Mouse (Mus musculus) liver, postnatal 0 days (tissue): Measurements from ENCODE around the gene Ostc. TPM values are rescaled to one million over a fixed set of nuclear protein-coding genes. Genes with fewer than 3 reads are reported as not detected.

Experiments used
- ATAC-seq: fragments of 200-750 bp; cut with Nextera tagmentation; 2 replicates; pipeline ENCODE4 v1.8.0; 2017; ENCODE audit warnings: mild to moderate bottlenecking, moderate library complexity
- DNase-seq: peaks from one replicate; pipeline ENCODE4 v3.0.0-alpha.2; 2016
- H3K27ac ChIP-seq: fragments of 300-500 bp; sonication (generic); 2 replicates; pipeline ENCODE4 v1.5.1; 2014; ENCODE audit warnings: antibody characterized with exemption, moderate library complexity, mild to moderate bottlenecking, low read depth
- H3K27me3 ChIP-seq: fragments of 300-500 bp; sonication (generic); 2 replicates; pipeline ENCODE4 v1.6.1; 2014; ENCODE audit warnings: low read length, control low read depth, mixed read lengths; ENCODE audit not compliant: insufficient read depth
- H3K36me3 ChIP-seq: fragments of 300-500 bp; sonication (generic); replicated peaks from 2 replicates; pipeline ENCODE4 v1.6.1; 2014; ENCODE audit warnings: mild to moderate bottlenecking, control low read depth, low read length, moderate library complexity, mixed read lengths; ENCODE audit not compliant: insufficient read depth
- H3K4me1 ChIP-seq: fragments of 300-500 bp; sonication (generic); 2 replicates; pipeline ENCODE4 v1.6.1; 2014; ENCODE audit warnings: antibody characterized with exemption, mild to moderate bottlenecking, control low read depth; ENCODE audit not compliant: insufficient read depth
- H3K4me2 ChIP-seq: fragments of 300-500 bp; sonication (generic); 2 replicates; pipeline ENCODE4 v1.6.1; 2014; ENCODE audit warnings: low read depth, mild to moderate bottlenecking, low read length, moderate library complexity, mixed read lengths
- H3K4me3 ChIP-seq: fragments of 300-500 bp; sonication (generic); 2 replicates; pipeline ENCODE4 v1.5.1; 2014; ENCODE audit warnings: low read depth, low read length
- H3K9ac ChIP-seq: fragments of 300-500 bp; sonication (generic); replicated peaks from 2 replicates; pipeline ENCODE4 v1.6.1; 2014; ENCODE audit warnings: mild to moderate bottlenecking, moderate library complexity
- H3K9me3 ChIP-seq: fragments of 300-500 bp; sonication (generic); 2 replicates; pipeline ENCODE4 v1.6.1; 2016; ENCODE audit warnings: mild to moderate bottlenecking, control low read depth, low read length, mixed read lengths
- CTCF ChIP-seq: sonication (generic); IDR thresholded peaks from 2 replicates; pipeline ENCODE4 v1.5.1; 2016; ENCODE audit warnings: antibody characterized with exemption, low read depth
- EP300 ChIP-seq: IDR thresholded peaks from 2 replicates; pipeline ENCODE4 v1.6.1; 2016; ENCODE audit warnings: antibody characterized with exemption, low read depth, mild to moderate bottlenecking
- WGBS: fragments of 180-500 bp; shearing (Covaris S2); extraction: QIAGEN DNeasy Blood & Tissue Kit; methylation state at CpG from one replicate; pipeline ENCODE4 v1.1.7; 2014; ENCODE audit not compliant: insufficient replicate concordance; 5-methylcytosine and 5-hydroxymethylcytosine counted together
- polyA plus RNA-seq: library from polyadenylated mRNA; unstranded; fragments of >200 nt; fragmentation: Nextera tagmentation; extraction: Ambion mirVana; gene quantifications from 2 replicates; pipeline ENCODE4 v1.2.1, GENCODE M21; 2015

Ostc gene
- polyA plus RNA-seq: 171 and 178 TPM in 2 replicates

DNA sequence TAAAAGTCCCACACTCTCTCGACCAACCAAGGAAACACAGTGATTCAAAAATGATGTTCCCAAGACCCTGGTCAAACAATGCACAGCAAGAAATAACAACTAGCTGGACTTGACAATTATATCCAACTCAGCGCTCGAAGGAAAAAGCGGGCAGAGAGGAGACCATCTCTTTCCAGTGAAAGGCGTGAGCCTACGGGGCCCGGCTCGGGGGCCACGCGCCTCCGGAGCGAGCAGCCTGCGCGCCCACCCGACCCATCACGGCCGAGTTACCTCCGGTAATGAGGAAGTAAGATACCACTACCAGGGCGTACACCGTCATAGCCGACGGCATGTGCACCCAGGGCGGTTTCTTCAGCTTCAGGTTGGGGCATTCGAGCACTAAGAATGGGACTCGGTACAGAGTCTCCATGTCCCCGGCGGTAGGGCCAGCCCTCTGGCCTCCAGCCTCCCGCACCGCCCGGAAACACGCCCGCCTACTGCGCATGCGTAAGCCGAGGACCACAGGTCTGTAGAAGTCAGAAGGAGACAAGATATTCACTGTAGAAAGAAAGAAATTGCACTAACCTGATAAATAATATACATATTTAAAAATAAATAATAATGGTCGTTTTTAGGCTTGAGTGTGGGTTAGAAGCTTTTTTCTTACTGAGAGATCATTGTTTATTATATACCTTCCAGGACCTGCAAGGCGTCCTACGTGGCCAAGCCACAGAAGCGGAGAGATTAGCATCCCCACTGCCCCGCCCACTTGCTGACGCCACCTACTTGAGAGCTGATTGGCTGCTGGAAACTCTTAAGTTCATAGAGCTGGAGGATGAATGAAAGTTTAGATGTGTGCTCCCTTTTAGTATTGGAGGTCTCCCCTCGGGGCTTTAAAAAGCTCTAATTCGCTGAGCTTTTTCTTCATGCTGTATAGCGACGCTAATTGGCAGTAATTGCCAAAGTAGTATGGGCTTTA lies at the start of gene Ostc:
Gene Ostc, minus strand, starts transcription at position 478 of the 958 bp plus-strand sequence.
- Histone ChIP-seq H3K27ac (peak within 1 kb of the TSS; percentile 88), H3K9me3 (no peaks in the 10 kb centered on the region), H3K4me2 (peak within 1 kb of the TSS; percentile 93), H3K4me3 (peak within 1 kb of the TSS; percentile 82), H3K36me3 (peaks cover 7% of the 10 kb centered on the region; the same call in 1 of the 2 replicates), H3K4me1 (peaks cover 17% of the 10 kb centered on the region), H3K27me3 (no peaks in the 10 kb centered on the region), H3K9ac (peak within 1 kb of the TSS; percentile 88)
- DNase-seq (peak; percentile 97), ATAC-seq (peak; percentile 96)
- WGBS: 1% methylated on average over 45 of the region's 45 CpGs
- no peak for TF ChIP-seq CTCF
- peak; percentile 100 for TF ChIP-seq EP300

DNA sequence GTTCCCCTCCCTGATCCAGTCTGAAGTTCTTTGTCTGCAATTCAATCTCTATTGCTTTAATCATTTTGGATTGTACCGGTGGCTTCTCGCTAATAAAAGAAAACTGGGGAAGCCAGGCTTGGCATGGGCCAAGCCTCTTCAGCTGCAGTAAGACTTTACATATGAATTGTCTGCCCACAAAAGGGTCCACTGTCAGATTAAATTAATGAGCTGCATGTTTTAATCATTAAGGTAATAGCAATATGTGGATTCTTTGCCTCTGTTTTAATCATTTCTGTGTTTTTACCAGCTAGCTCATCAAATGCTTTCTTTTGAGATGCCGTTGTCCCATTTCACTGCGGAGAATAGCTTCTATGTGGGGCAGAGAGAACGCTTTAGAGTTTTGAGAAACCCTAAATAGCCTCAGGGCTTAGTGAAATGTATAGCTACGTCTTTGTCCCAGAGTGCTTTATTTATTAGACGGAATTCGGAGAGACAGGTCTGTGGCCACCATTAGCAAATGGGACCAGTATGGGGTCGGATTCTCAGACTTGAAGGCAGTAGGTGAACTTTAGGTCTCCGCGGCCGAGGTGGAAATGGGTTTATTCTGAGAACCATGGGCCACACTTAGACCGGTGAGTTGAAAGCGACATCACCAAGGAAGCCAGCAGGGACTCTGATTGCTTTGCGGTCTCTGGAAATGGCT lies 49.1 kb upstream of the Ostc start:
- ATAC-seq: no peak
- no peak overlapping the region for H3K4me2 ChIP-seq
- H3K27me3 ChIP-seq: no peaks in the 10 kb centered on the region
- DNase-seq: no peak
- no peaks in the 10 kb centered on the region for H3K9me3 ChIP-seq
- WGBS: 82% methylated on average over 15 of the region's 15 CpGs
- no peak overlapping the region for H3K9ac ChIP-seq
- H3K4me1 ChIP-seq: no peaks in the 10 kb centered on the region
- TF ChIP-seq EP300: no peak
- TF ChIP-seq CTCF: no peak
- H3K36me3 ChIP-seq: no peaks in the 10 kb centered on the region
- H3K27ac ChIP-seq: no peak overlapping the region
- no peak overlapping the region for H3K4me3 ChIP-seq

DNA sequence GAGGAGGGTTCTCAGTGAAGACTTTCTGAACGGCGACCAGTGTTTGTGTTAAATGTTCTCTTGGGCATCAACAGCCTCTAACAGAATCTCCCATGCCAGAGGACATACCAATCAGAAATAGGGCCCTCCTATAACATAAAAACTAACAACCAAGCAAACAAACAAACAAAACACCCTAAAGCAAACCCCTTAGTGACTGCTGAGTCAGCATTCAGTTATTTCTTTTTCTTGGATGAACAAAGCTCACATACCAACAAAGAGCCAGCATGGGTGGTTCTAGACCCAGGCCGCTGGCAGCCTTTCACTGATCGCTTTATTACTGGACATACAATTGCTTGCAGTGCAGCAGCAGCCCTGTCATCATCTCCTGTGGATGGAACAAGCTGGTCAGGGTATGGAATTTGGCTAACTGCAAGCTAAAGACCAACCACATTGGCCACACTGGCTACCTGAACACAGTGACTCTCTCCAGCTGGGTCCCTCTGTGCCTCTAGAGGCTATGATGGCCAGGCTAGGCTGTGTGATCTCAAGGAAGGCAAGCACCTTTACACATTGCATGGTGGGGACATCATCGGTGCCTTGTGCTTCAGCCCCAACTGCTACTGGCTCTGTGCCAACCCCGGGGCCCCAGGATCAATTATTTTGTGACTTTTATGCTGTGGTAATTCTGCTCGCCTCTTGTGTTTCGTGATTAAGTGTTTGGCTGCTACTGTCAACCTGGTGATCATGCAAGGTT lies 48.0 kb upstream of the Ostc start:
- Histone ChIP-seq H3K9me3 (no peaks in the 10 kb centered on the region), H3K9ac (no peak overlapping the region), H3K4me2 (no peak overlapping the region), H3K27me3 (no peaks in the 10 kb centered on the region), H3K4me1 (no peaks in the 10 kb centered on the region), H3K27ac (no peak overlapping the region), H3K36me3 (no peaks in the 10 kb centered on the region), H3K4me3 (no peak overlapping the region)
- no peak for ATAC-seq
- no peak for DNase-seq
- TF ChIP-seq CTCF: no peak
- no peak for TF ChIP-seq EP300
- WGBS: 80% methylated on average over 8 of the region's 8 CpGs

GRCm38 (mm10) chr3:130749206-130749605 lies 40.0 kb upstream of the Ostc start:
- TF ChIP-seq CTCF (no peak), EP300 (no peak)
- H3K9ac ChIP-seq: no peak overlapping the region
- no peaks in the 10 kb centered on the region; the same call in 1 of the 2 replicates for H3K9me3 ChIP-seq
- DNase-seq (no peak), ATAC-seq (no peak)
- no peak overlapping the region for H3K4me3 ChIP-seq
- no peak overlapping the region for H3K4me2 ChIP-seq
- H3K4me1 ChIP-seq: no peaks in the 10 kb centered on the region
- no peak overlapping the region for H3K27ac ChIP-seq
- no peaks in the 10 kb centered on the region for H3K36me3 ChIP-seq
- 79% methylated on average over 3 of the region's 3 CpGs for WGBS
- H3K27me3 ChIP-seq: no peaks in the 10 kb centered on the region

GRCm38 (mm10) chr3:130746673-130747619 lies 37.7 kb upstream of the Ostc start:
- Histone ChIP-seq H3K4me2 (no peak overlapping the region), H3K9ac (no peak overlapping the region), H3K4me3 (no peak overlapping the region), H3K9me3 (no peaks in the 10 kb centered on the region; the same call in 1 of the 2 replicates), H3K36me3 (no peaks in the 10 kb centered on the region), H3K27me3 (no peaks in the 10 kb centered on the region), H3K27ac (no peak overlapping the region), H3K4me1 (no peaks in the 10 kb centered on the region)
- 69% methylated on average over 10 of the region's 10 CpGs for WGBS
- ATAC-seq (no peak), DNase-seq (no peak)
- TF ChIP-seq CTCF (no peak), EP300 (no peak)
